Mouse (Mus musculus) midbrain, embryonic 11.5 days (tissue): ENCODE results near the gene Arhgdig. TPM values are rescaled to one million over a fixed set of nuclear protein-coding genes. Genes with fewer than 3 reads are reported as not detected.
A peak's percentile ranks its signal among the peaks of the same experiment; 100 is the strongest.

Experiments
- ATAC-seq: fragments of 200-750 bp; cut with Nextera tagmentation; 2 replicates; pipeline ENCODE4 v1.8.0; 2017; ENCODE audit warnings: moderate TSS enrichment, moderate library complexity; ENCODE audit not compliant: low FRiP score
- DNase-seq: peaks from one replicate; pipeline ENCODE4 v3.0.0; 2015; ENCODE audit warnings: low spot score; ENCODE audit errors: missing footprints
- H3K27ac ChIP-seq: fragments of 300-500 bp; sonication (generic); 2 replicates; pipeline ENCODE4 v1.5.1; 2014; ENCODE audit warnings: low read depth, low read length
- H3K27me3 ChIP-seq: fragments of 300-500 bp; sonication (generic); 2 replicates; pipeline ENCODE4 v1.6.1; 2014; ENCODE audit warnings: mild to moderate bottlenecking, low read length, moderate library complexity, mixed read lengths; ENCODE audit not compliant: control insufficient read depth, insufficient read depth
- H3K36me3 ChIP-seq: fragments of 300-500 bp; sonication (generic); 2 replicates; pipeline ENCODE4 v1.6.1; 2014; ENCODE audit warnings: mild to moderate bottlenecking, low read length, moderate library complexity, mixed read lengths; ENCODE audit not compliant: control insufficient read depth, insufficient read depth
- H3K4me1 ChIP-seq: fragments of 300-500 bp; sonication (generic); 2 replicates; pipeline ENCODE4 v1.6.1; 2014; ENCODE audit warnings: low read length; ENCODE audit not compliant: control insufficient read depth, insufficient read depth
- H3K4me2 ChIP-seq: fragments of 300-500 bp; sonication (generic); 2 replicates; pipeline ENCODE4 v1.6.1; 2014; ENCODE audit warnings: mild to moderate bottlenecking, moderate library complexity
- H3K4me3 ChIP-seq: fragments of 300-500 bp; sonication (generic); 2 replicates; pipeline ENCODE4 v1.5.1; 2014; ENCODE audit warnings: low read depth, low read length
- H3K9ac ChIP-seq: fragments of 300-500 bp; sonication (generic); 2 replicates; pipeline ENCODE4 v1.6.1; 2014; ENCODE audit warnings: low read length
- H3K9me3 ChIP-seq: fragments of 300-500 bp; sonication (generic); 2 replicates; pipeline ENCODE4 v1.6.1; 2016; ENCODE audit warnings: low read length; ENCODE audit not compliant: control insufficient read depth
- WGBS: fragments of 180-500 bp; shearing (Covaris S2); extraction: QIAGEN DNeasy Blood & Tissue Kit; methylation state at CpG from one replicate; pipeline ENCODE4 v1.1.7; 2014; 5-methylcytosine and 5-hydroxymethylcytosine counted together
- polyA plus RNA-seq: library from polyadenylated mRNA; unstranded; fragments of >200 nt; fragmentation: Nextera tagmentation; extraction: Ambion mirVana; gene quantifications from 2 replicates; pipeline ENCODE4 v1.2.1, GENCODE M21; 2014

The Arhgdig gene
- polyA plus RNA-seq, 1 experiment from 2014 or later = 6.4 TPM

DNA sequence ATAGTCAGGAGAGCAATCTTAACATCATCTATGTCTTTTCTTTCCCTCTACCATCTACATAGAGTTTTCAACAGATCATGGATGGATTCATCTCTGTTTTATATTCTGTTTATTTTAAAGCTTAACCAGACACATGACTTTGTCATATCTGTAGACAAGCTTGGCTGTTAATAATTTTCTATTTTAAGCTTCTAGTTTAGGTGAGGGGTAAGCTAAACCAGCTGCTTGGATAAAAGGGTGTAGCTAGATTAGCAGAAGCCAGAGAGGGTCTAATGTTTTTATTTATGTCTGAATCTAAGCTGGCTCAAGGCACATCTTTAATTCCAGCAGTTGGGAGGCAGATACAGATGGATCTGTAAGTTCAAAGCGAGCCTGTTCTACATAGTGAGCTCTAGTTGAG is 44.9 kb downstream of the Arhgdig start:
- no peak for DNase-seq
- Histone ChIP-seq H3K4me2 (no peak overlapping the region), H3K27ac (no peak overlapping the region), H3K9ac (no peak overlapping the region), H3K36me3 (no peaks in the 10 kb centered on the region), H3K4me1 (no peaks in the 10 kb centered on the region), H3K9me3 (no peaks in the 10 kb centered on the region), H3K27me3 (no peaks in the 10 kb centered on the region), H3K4me3 (no peak overlapping the region)
- WGBS = 91% methylated on average over 1 of the region's 1 CpGs
- ATAC-seq = no peak

DNA sequence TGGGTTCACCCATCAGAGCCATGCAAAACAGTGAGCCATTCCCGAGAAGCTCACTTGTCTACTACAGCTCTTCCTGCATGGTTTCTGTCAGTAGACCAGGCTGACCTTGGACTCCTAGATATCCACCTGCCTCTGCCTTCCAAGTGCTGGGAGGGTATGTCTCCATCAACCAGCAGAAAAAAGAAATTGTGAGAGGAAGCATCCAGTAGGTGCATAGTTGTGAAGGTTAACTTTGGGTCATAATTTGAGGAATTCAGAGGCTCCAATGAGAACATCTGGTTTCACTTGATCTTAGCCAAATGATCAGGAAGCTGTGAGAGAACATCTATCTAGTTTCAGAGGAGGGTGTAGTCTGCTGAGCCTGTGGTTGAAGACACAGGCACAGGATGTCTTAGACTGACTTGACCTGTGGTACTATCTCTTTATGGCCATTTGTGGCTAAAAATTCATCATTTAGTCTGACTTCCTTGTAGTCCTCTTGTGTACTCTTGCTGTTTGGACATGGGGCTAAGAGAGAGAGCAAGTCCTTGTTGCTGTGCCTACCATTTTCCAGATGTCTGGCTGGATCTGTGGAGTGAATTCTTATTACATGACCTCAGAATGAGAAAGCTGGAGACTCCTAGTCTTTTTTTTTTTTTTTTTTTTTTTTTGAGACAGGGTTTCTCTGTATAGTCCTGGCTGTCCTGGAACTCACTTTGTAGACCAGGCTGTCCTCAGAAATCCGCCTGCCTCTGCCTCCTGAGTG is 55.5 kb downstream of the Arhgdig start:
- no peak for ATAC-seq
- Histone ChIP-seq H3K27ac (no peak overlapping the region), H3K4me1 (no peaks in the 10 kb centered on the region), H3K4me3 (no peak overlapping the region), H3K9me3 (no peaks in the 10 kb centered on the region), H3K27me3 (no peaks in the 10 kb centered on the region), H3K4me2 (no peak overlapping the region), H3K36me3 (peaks cover 14% of the 10 kb centered on the region; the same call in 1 of the 2 replicates), H3K9ac (no peak overlapping the region)
- WGBS = 97% methylated on average over 2 of the region's 2 CpGs
- DNase-seq = peak; percentile 75

Other genes with a start within 250 kb of the Arhgdig start
- 19.0 and 21.5 TPM in 2 replicates for gene Capn15, start 222.0 kb downstream of the Arhgdig start, polyA plus RNA-seq
- 18.1 and 18.2 TPM in 2 replicates for gene Rab11fip3, start 138.2 kb downstream of the Arhgdig start, polyA plus RNA-seq
- 17.0 and 18.1 TPM in 2 replicates for gene Decr2, start 117.4 kb downstream of the Arhgdig start, polyA plus RNA-seq
- 51.5 and 57.7 TPM in 2 replicates for gene Nme4, start 112.2 kb downstream of the Arhgdig start, polyA plus RNA-seq
- 1.1 and 1.3 TPM in 2 replicates for gene Tmem8, start 94.5 kb downstream of the Arhgdig start, polyA plus RNA-seq
- 256 and 275 TPM in 2 replicates for gene Mrpl28, start 84.3 kb downstream of the Arhgdig start, polyA plus RNA-seq
- gene Axin1, start 69.1 kb downstream of the Arhgdig start, polyA plus RNA-seq = 11.4 and 12.7 TPM in 2 replicates
- 0.18 and 0.30 TPM in 2 replicates for gene Pdia2, start 8.7 kb downstream of the Arhgdig start, polyA plus RNA-seq
- 0.18 and 0.40 TPM in 2 replicates for gene Rgs11, start 4.8 kb downstream of the Arhgdig start, polyA plus RNA-seq
- 16.9 and 19.6 TPM in 2 replicates for gene Fam234a, start 36.5 kb upstream of the Arhgdig start, polyA plus RNA-seq
- 127 and 137 TPM in 2 replicates for gene Luc7l, start 45.1 kb upstream of the Arhgdig start, polyA plus RNA-seq
- 0.18 and 0.46 TPM in 2 replicates for gene Neurl1b, start 207.0 kb upstream of the Arhgdig start, polyA plus RNA-seq